Mouse (Mus musculus) embryonic facial prominence, embryonic 11.5 days (tissue): ENCODE results near the gene Col4a1. TPM values are rescaled to one million over a fixed set of nuclear protein-coding genes. Genes with fewer than 3 reads are reported as not detected.

Experiments
- ATAC-seq: fragments of 200-750 bp; cut with Nextera tagmentation; replicated peaks from 2 replicates; pipeline ENCODE4 v1.8.0; 2017; ENCODE audit warnings: low read depth; ENCODE audit not compliant: insufficient number of reproducible peaks, low FRiP score, low TSS enrichment
- DNase-seq: peaks from one replicate; pipeline ENCODE4 v3.0.0-alpha.2; 2015; ENCODE audit warnings: low spot score
- H3K27ac ChIP-seq: fragments of 300-500 bp; sonication (generic); replicated peaks from 2 replicates; pipeline ENCODE4 v1.5.1; 2014; ENCODE audit warnings: mild to moderate bottlenecking, low read depth, low read length, control low read depth
- H3K27me3 ChIP-seq: fragments of 300-500 bp; sonication (generic); 2 replicates; pipeline ENCODE4 v1.6.1; 2014; ENCODE audit warnings: mild to moderate bottlenecking, low read length, moderate library complexity, mixed read lengths; ENCODE audit not compliant: control insufficient read depth, insufficient read depth
- H3K36me3 ChIP-seq: fragments of 300-500 bp; sonication (generic); replicated peaks from 2 replicates; pipeline ENCODE4 v1.6.1; 2014; ENCODE audit warnings: low read depth, mild to moderate bottlenecking, low read length, moderate library complexity, mixed read lengths; ENCODE audit not compliant: control insufficient read depth, insufficient read depth
- H3K4me1 ChIP-seq: fragments of 300-500 bp; sonication (generic); 2 replicates; pipeline ENCODE4 v1.6.1; 2014; ENCODE audit warnings: low read length, mixed read lengths; ENCODE audit not compliant: control insufficient read depth, insufficient read depth
- H3K4me2 ChIP-seq: fragments of 300-500 bp; sonication (generic); 2 replicates; pipeline ENCODE4 v1.6.1; 2014; ENCODE audit warnings: low read depth, mild to moderate bottlenecking, control low read depth, low read length, moderate library complexity
- H3K4me3 ChIP-seq: fragments of 300-500 bp; sonication (generic); 2 replicates; pipeline ENCODE4 v1.5.1; 2014; ENCODE audit warnings: low read depth, low read length, control low read depth
- H3K9ac ChIP-seq: fragments of 300-500 bp; sonication (generic); replicated peaks from 2 replicates; pipeline ENCODE4 v1.6.1; 2014; ENCODE audit warnings: mild to moderate bottlenecking, control low read depth, low read length
- H3K9me3 ChIP-seq: fragments of 300-500 bp; sonication (generic); replicated peaks from 2 replicates; pipeline ENCODE4 v1.6.1; 2016; ENCODE audit warnings: mild to moderate bottlenecking, low read length, inconsistent platforms, mixed read lengths; ENCODE audit not compliant: control insufficient read depth
- WGBS: fragments of 180-500 bp; shearing (Covaris S2); extraction: QIAGEN DNeasy Blood & Tissue Kit; methylation state at CpG from one replicate; pipeline ENCODE4 v1.1.7; 2014; 5-methylcytosine and 5-hydroxymethylcytosine counted together
- polyA plus RNA-seq: library from polyadenylated mRNA; unstranded; fragments of >200 nt; fragmentation: Nextera tagmentation; extraction: Ambion mirVana; gene quantifications from 2 replicates; pipeline ENCODE4 v1.2.1, GENCODE M21; 2014

Gene Col4a1
- polyA plus RNA-seq, 1 experiment from 2014 or later: 93.6 TPM

DNA sequence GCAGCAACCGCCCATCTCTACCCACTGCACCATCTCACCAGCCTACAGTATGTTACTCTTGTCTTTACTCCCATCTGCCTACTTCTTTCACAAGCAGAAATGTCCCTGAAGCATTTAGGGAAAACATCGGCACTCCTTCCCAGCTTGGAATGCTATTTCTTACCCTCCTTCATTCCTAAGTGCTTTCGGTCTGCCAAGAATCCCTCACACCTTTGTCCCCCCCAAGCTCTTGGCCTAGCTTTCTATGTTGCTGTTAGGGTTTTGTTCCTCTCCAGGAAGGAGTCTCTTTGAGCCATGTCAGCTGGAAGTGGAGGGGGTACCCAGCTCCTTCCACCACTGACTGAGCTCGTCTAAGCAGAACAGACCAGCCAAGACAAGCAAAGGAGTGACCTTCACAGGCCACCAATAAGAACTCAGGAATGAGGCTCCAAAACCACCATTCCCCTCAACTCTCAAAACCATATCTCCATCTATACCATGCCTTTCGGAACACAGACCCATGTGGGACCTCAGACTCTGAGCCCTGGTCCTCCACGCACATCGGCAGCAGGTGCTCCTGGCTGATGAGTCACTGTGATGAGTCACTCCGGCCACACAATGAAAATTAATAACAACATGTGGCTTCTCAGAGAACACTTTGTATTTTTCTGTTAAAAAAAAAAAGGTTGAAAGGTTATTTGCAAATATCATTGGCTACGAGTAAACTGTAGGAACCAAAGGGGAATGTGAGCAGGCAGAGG lies 156.9 kb downstream of the Col4a1 start:
- Histone ChIP-seq H3K27ac (no peak overlapping the region), H3K4me1 (no peaks in the 10 kb centered on the region), H3K4me3 (no peak overlapping the region), H3K4me2 (no peak overlapping the region), H3K9ac (no peak overlapping the region), H3K36me3 (no peaks in the 10 kb centered on the region), H3K9me3 (no peaks in the 10 kb centered on the region), H3K27me3 (no peaks in the 10 kb centered on the region)
- WGBS: 91% methylated on average over 9 of the region's 9 CpGs
- ATAC-seq (no peak), DNase-seq (no peak)

DNA sequence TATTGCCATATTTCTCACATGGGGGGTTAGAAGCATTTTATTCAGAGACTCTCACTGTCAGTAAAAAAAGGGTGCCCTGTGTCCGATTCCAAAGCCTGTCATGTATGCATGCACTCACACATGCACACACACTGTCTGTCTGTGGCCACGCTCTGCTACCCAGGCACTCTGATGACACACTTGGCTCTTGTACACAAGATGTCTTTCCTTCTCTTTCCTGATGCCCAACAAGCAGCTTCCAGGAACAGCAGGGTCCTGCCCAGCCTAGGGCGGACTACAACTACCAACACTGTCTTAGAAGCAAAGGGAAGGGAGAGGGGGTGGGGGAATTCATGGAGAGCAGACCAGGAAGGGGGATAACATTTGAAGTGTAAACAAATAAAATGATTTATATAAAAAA lies 162.4 kb downstream of the Col4a1 start:
- Histone ChIP-seq H3K4me3 (no peak overlapping the region), H3K27ac (no peak overlapping the region), H3K9ac (no peak overlapping the region), H3K4me1 (no peaks in the 10 kb centered on the region), H3K4me2 (no peak overlapping the region), H3K9me3 (no peaks in the 10 kb centered on the region), H3K36me3 (no peaks in the 10 kb centered on the region), H3K27me3 (no peaks in the 10 kb centered on the region)
- no peak for DNase-seq
- 86% methylated on average over 3 of the region's 3 CpGs for WGBS
- ATAC-seq: no peak

DNA sequence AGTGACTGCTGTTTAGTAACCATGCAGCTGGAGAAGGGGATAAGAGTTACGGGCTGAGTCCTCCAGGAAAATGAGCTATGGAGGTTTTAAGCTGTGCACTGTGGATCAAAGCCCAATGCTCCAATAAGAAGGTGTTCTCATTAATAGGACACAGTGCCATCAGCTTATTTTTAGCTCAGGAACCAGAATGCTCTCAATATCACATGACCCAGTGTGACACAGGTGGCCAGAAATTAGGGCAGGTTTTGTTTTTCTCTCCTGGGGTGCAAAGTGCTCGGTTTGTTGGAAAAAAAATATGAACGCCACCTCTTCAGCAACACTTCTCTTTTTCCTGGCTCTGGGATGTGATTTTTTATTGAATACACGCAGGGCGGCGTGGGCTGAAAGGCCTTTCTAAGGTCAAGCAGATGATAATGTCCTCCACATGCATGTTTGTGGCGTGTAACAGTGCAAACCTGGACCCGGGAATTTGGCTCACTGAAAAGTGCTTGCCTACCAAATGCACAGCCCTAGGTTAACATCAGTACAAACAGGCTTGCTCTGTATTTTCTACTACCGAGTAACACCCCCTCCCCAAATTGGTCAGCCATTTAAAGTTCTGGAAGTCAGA lies 163.3 kb downstream of the Col4a1 start:
- no peak overlapping the region for H3K27ac ChIP-seq
- H3K9me3 ChIP-seq: no peaks in the 10 kb centered on the region
- no peak overlapping the region for H3K4me2 ChIP-seq
- no peak overlapping the region for H3K4me3 ChIP-seq
- no peak overlapping the region for H3K9ac ChIP-seq
- no peaks in the 10 kb centered on the region for H3K27me3 ChIP-seq
- DNase-seq: no peak
- no peaks in the 10 kb centered on the region for H3K36me3 ChIP-seq
- ATAC-seq: no peak
- no peaks in the 10 kb centered on the region for H3K4me1 ChIP-seq
- WGBS: 89% methylated on average over 9 of the region's 9 CpGs

DNA sequence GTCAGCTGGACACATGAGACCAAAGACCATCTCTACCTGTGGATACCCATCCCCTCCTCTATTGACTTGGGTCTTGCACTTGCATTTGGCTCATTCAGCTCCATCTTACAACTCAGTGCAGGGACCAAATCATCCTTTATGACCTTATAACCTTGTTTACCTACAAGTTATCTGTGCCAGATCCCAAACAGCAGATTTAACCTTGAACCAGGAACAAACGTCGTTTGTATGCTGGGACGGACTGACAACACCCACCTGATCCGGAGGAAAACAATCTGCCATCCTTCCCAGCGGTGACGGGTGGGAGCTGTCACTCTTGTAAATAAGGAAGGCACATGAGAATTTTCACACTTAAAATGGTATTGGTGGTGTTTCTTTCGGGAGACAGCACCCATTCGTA lies 163.8 kb downstream of the Col4a1 start:
- 91% methylated on average over 8 of the region's 8 CpGs for WGBS
- Histone ChIP-seq H3K4me2 (no peak overlapping the region), H3K27ac (no peak overlapping the region), H3K9me3 (no peaks in the 10 kb centered on the region), H3K27me3 (no peaks in the 10 kb centered on the region), H3K4me3 (no peak overlapping the region), H3K9ac (no peak overlapping the region), H3K4me1 (no peaks in the 10 kb centered on the region), H3K36me3 (no peaks in the 10 kb centered on the region)
- ATAC-seq: no peak
- no peak for DNase-seq

Other genes starting within 250 kb of the Col4a1 start
- gene Col4a2, start within 50 bp of the Col4a1 start, polyA plus RNA-seq: 26.7 and 30.3 TPM in 2 replicates
- 0.79 and 1.7 TPM in 2 replicates for gene Rab20, start 165.9 kb upstream of the Col4a1 start, polyA plus RNA-seq
- 88.0 and 91.6 TPM in 2 replicates for gene Naxd, start 184.7 kb upstream of the Col4a1 start, polyA plus RNA-seq
- 15.7 and 18.6 TPM in 2 replicates for gene Cars2, start 238.0 kb upstream of the Col4a1 start, polyA plus RNA-seq
- 40.1 and 42.7 TPM in 2 replicates for gene Ing1, start 242.7 kb upstream of the Col4a1 start, polyA plus RNA-seq